Mouse (Mus musculus) liver, adult 2 months (tissue): Measurements from ENCODE around the gene Cd164. TPM values are rescaled to one million over a fixed set of nuclear protein-coding genes. Genes with fewer than 3 reads are reported as not detected.

Experiments
- DNase-seq: peaks from one replicate; pipeline ENCODE4 v3.0.0-alpha.2; 2011; ENCODE audit warnings: low read depth, low spot score; ENCODE audit errors: extremely low read depth
- H3K27ac ChIP-seq: fragments of 200-500 bp; replicated peaks from 2 replicates; pipeline ENCODE4 v1.5.1; 2012; ENCODE audit warnings: low read depth, mild to moderate bottlenecking, control low read depth, inconsistent platforms, low read length; ENCODE audit not compliant: insufficient read depth
- H3K27me3 ChIP-seq: fragments of 200-500 bp; 2 replicates; pipeline ENCODE4 v1.6.1; 2012; ENCODE audit warnings: mild to moderate bottlenecking, moderate library complexity, low read length, inconsistent platforms; ENCODE audit not compliant: control insufficient read depth, insufficient read depth
- H3K36me3 ChIP-seq: fragments of 200-500 bp; 2 replicates; pipeline ENCODE4 v1.6.1; 2012; ENCODE audit warnings: low read length, inconsistent platforms; ENCODE audit not compliant: control insufficient read depth, insufficient read depth
- H3K4me1 ChIP-seq: fragments of 200-500 bp; 2 replicates; pipeline ENCODE4 v1.6.1; 2011; ENCODE audit warnings: low read length; ENCODE audit not compliant: control insufficient read depth, insufficient read depth
- H3K4me3 ChIP-seq: fragments of 200-500 bp; 2 replicates; pipeline ENCODE4 v1.5.1; 2011; ENCODE audit warnings: low read depth, mild to moderate bottlenecking, control low read depth, low read length, moderate library complexity; ENCODE audit not compliant: insufficient read depth
- H3K79me2 ChIP-seq: fragments of 200-500 bp; 2 replicates; pipeline ENCODE4 v1.6.1; 2012; ENCODE audit warnings: inconsistent platforms, mild to moderate bottlenecking, low read length, moderate library complexity; ENCODE audit not compliant: control insufficient read depth, insufficient read depth
- H3K9ac ChIP-seq: fragments of 200-500 bp; 2 replicates; pipeline ENCODE4 v1.6.1; 2012; ENCODE audit warnings: low read depth, mild to moderate bottlenecking, control low read depth, inconsistent platforms, low read length
- CTCF ChIP-seq: fragments of 200-500 bp; IDR thresholded peaks from 2 replicates; pipeline ENCODE4 v1.5.1; 2011; ENCODE audit warnings: low read depth, low read length, control low read depth
- POLR2A ChIP-seq: fragments of 200-500 bp; IDR thresholded peaks from 2 replicates; pipeline ENCODE4 v1.6.1; 2011; ENCODE audit warnings: low read length, control low read depth; ENCODE audit not compliant: insufficient read depth; ENCODE audit errors: extremely low read depth
- WGBS: fragments of 180-500 bp; shearing (Covaris S2); methylation state at CpG from one replicate; pipeline ENCODE4 v1.1.7; 2018; 5-methylcytosine and 5-hydroxymethylcytosine counted together
- polyA plus RNA-seq: library from polyadenylated mRNA; depleted of rRNA; stranded (reverse); fragments of >200 nt; gene quantifications from 2 replicates; pipeline ENCODE4 v1.2.3, GENCODE M21; 2012
- total RNA-seq: library from RNA; depleted of rRNA; stranded (reverse); fragments of >200 nt; gene quantifications from 2 replicates; pipeline ENCODE4 v1.2.3, GENCODE M21; 2014

Cd164 gene
- total and polyA plus RNA-seq, 2 experiments = 155 to 182 TPM

GRCm38 (mm10) chr10:41520410-41520673 lies 1.1 kb downstream of the Cd164 start:
- Histone ChIP-seq H3K9ac (peak overlapping the region; percentile 97), H3K4me3 (peak overlapping the region; percentile 85), H3K36me3 (peaks cover 16% of the 10 kb centered on the region), H3K79me2 (peaks cover 29% of the 10 kb centered on the region; the same call in 1 of the 2 replicates), H3K27ac (no peak overlapping the region; the same call in 1 of the 2 replicates), H3K27me3 (no peaks in the 10 kb centered on the region), H3K4me1 (peaks cover 11% of the 10 kb centered on the region)
- no peak for TF ChIP-seq POLR2A
- no peak for TF ChIP-seq CTCF
- DNase-seq = no peak
- under 1% methylated on average over 5 of the region's 5 CpGs for WGBS

DNA sequence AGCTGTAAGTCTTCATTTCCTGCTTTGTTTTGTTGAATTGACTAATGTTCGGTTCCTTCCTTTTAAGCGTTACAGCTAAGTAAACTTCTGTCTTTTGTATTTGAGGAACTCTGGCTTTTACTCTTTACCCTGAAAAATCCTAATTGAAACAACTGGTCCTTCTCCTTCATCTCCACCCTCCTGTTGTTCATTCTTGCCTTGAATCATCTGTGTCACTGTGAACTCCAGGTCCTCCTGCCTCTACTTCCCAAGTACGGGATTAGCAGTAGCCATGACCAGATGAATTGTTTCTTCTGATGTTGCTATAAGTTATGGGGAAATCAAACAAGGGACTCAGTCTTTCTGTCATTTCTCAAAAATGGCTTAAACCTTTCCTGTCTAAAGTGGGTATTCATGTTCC lies 4.2 kb downstream of the Cd164 start:
- WGBS = 68% methylated on average over 3 of the region's 3 CpGs
- TF ChIP-seq CTCF (no peak), POLR2A (no peak)
- DNase-seq = peak; percentile 39
- H3K27me3 ChIP-seq = no peaks in the 10 kb centered on the region
- no peak overlapping the region for H3K27ac ChIP-seq
- peaks cover 34% of the 10 kb centered on the region for H3K36me3 ChIP-seq
- H3K9ac ChIP-seq = no peak overlapping the region
- H3K4me3 ChIP-seq = no peak overlapping the region
- peaks cover 32% of the 10 kb centered on the region for H3K79me2 ChIP-seq
- peaks cover 11% of the 10 kb centered on the region for H3K4me1 ChIP-seq

DNA sequence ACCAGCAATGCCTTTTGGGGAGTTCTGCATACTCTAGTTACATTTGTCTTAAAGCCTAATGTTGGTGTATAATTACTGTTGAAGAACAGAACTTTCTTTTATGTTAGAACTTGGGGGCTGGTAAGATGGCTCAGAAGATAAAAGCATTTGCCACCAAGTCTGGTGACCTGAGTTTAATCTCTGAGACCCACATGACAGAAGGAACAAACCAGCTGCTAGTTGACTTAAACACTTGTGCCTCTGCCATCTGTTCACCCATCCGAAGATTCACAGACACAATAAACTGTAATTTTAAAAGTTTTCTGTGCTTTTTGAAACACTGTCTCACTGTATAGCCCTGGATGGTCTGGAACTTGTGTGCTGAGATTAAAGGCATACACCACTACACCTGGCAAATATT lies 6.5 kb downstream of the Cd164 start:
- peaks cover 22% of the 10 kb centered on the region for H3K79me2 ChIP-seq

DNA sequence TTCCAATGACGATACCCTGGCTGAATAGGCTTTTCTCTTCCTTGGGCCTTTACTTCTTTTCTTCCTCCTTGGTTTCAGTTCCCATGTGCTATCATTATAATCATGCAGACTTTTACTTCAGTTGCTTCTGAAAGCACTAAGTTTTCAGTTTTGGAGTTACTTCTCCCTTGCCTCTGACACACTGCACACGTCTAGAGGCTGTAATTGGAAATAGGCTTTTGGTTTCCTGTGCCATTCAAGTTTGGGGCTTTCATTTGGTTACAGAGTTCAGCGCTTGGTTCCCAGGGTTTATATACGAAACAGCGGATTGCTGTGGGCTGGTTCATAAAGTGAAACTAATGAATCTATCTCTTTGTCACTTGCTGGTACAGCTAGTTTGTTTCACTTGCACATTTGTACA lies 10.8 kb downstream of the Cd164 start:
- peaks cover 63% of the 10 kb centered on the region for H3K36me3 ChIP-seq
- TF ChIP-seq POLR2A = no peak
- no peak for TF ChIP-seq CTCF
- no peak for DNase-seq
- no peak overlapping the region for H3K27ac ChIP-seq
- H3K4me1 ChIP-seq = peaks cover 4% of the 10 kb centered on the region; the same call in 1 of the 2 replicates
- peaks cover 3% of the 10 kb centered on the region for H3K79me2 ChIP-seq
- no peak overlapping the region for H3K9ac ChIP-seq
- WGBS = 90% methylated on average over 5 of the region's 5 CpGs
- no peaks in the 10 kb centered on the region for H3K27me3 ChIP-seq
- H3K4me3 ChIP-seq = no peak overlapping the region

More for the DNA sequence above, 6.5 kb downstream of the Cd164 start:
- no peak for DNase-seq
- H3K4me1 ChIP-seq = peaks cover 11% of the 10 kb centered on the region
- H3K9ac ChIP-seq = no peak overlapping the region
- TF ChIP-seq CTCF = no peak
- TF ChIP-seq POLR2A = no peak
- H3K4me3 ChIP-seq = no peak overlapping the region
- H3K36me3 ChIP-seq = peaks cover 53% of the 10 kb centered on the region
- H3K27me3 ChIP-seq = no peaks in the 10 kb centered on the region
- H3K27ac ChIP-seq = no peak overlapping the region
- WGBS = 81% methylated on average over 1 of the region's 1 CpGs

- Histone ChIP-seq H3K27ac (no peak overlapping the region), H3K27me3 (no peaks in the 10 kb centered on the region), H3K36me3 (peaks cover 28% of the 10 kb centered on the region), H3K4me3 (no peak overlapping the region), H3K79me2 (no peaks in the 10 kb centered on the region; the same call in 1 of the 2 replicates), H3K9ac (no peak overlapping the region), H3K4me1 (peaks cover 4% of the 10 kb centered on the region; the same call in 1 of the 2 replicates)
- WGBS = 94% methylated on average over 2 of the region's 2 CpGs
- no peak for DNase-seq
- TF ChIP-seq CTCF = no peak
- no peak for TF ChIP-seq POLR2A
Observed at GRCm38 (mm10) chr10:41535991-41536390, 16.8 kb downstream of the Cd164 start.

- TF ChIP-seq POLR2A = no peak
- no peak for TF ChIP-seq CTCF
- WGBS = 90% methylated on average over 1 of the region's 1 CpGs
Observed at GRCm38 (mm10) chr10:41536714-41537113, 17.5 kb downstream of the Cd164 start.

More at GRCm38 (mm10) chr10:41536714-41537113, 17.5 kb downstream of the Cd164 start:
- H3K79me2 ChIP-seq = no peaks in the 10 kb centered on the region
- peaks cover 22% of the 10 kb centered on the region for H3K36me3 ChIP-seq
- DNase-seq = no peak
- no peak overlapping the region for H3K9ac ChIP-seq
- H3K27me3 ChIP-seq = no peaks in the 10 kb centered on the region
- H3K27ac ChIP-seq = no peak overlapping the region
- no peak overlapping the region for H3K4me3 ChIP-seq
- H3K4me1 ChIP-seq = no peaks in the 10 kb centered on the region
